Mouse (Mus musculus) left cerebral cortex, adult 9 months (tissue): Measurements from ENCODE around the gene Nck2.

Source experiments
- DNase-seq, 2 experiments: peaks; one replicate each; pipeline ENCODE4 v3.0.0; 2022; ENCODE audit warnings: low spot score in 2 of 2

Nck2 gene

GRCm38 (mm10) chr1:43433853-43434252 lies 10.5 kb upstream of the Nck2 start:
- DNase-seq = no peak

GRCm38 (mm10) chr1:43436554-43436953 lies 7.8 kb upstream of the Nck2 start:
- no peak for DNase-seq

- DNase-seq = no peak
These were observed 5.1 kb upstream of the Nck2 start for GRCm38 (mm10) chr1:43439261-43439660.

GRCm38 (mm10) chr1:43442568-43442967 lies 1.8 kb upstream of the Nck2 start:
- DNase-seq = no peak

- peak in 1 of 2 experiments; percentile 59 for DNase-seq
These were observed 1.1 kb downstream of the Nck2 start for GRCm38 (mm10) chr1:43445170-43446088.

- DNase-seq = no peak
These were observed 1.7 kb downstream of the Nck2 start for GRCm38 (mm10) chr1:43446089-43446533.

- DNase-seq = no peak
These were observed 2.6 kb downstream of the Nck2 start for GRCm38 (mm10) chr1:43446731-43447601.

GRCm38 (mm10) chr1:43447602-43448287 lies 3.4 kb downstream of the Nck2 start:
- no peak for DNase-seq

GRCm38 (mm10) chr1:43450811-43451210 lies 6.4 kb downstream of the Nck2 start:
- DNase-seq = no peak

GRCm38 (mm10) chr1:43453683-43454082 lies 9.3 kb downstream of the Nck2 start:
- no peak for DNase-seq

GRCm38 (mm10) chr1:43454741-43455140 lies 10.4 kb downstream of the Nck2 start:
- DNase-seq = no peak

GRCm38 (mm10) chr1:43455196-43455595 lies 10.8 kb downstream of the Nck2 start:
- DNase-seq = no peak

- no peak for DNase-seq
These were observed 12.8 kb downstream of the Nck2 start for GRCm38 (mm10) chr1:43457012-43457766.

- DNase-seq = no peak
These were observed 16.1 kb downstream of the Nck2 start for GRCm38 (mm10) chr1:43460468-43460867.

GRCm38 (mm10) chr1:43462666-43463065 lies 18.3 kb downstream of the Nck2 start:
- no peak for DNase-seq

- peak in 1 of 2 experiments; percentile 70 for DNase-seq
These were observed 19.7 kb downstream of the Nck2 start for GRCm38 (mm10) chr1:43463941-43464682.

- DNase-seq = no peak
These were observed 20.6 kb downstream of the Nck2 start for GRCm38 (mm10) chr1:43464976-43465375.

GRCm38 (mm10) chr1:43465957-43466624 lies 21.7 kb downstream of the Nck2 start:
- DNase-seq = no peak

GRCm38 (mm10) chr1:43467656-43468055 lies 23.3 kb downstream of the Nck2 start:
- DNase-seq = peak in 1 of 2 experiments; percentile 48

GRCm38 (mm10) chr1:43468207-43468606 lies 23.8 kb downstream of the Nck2 start:
- no peak for DNase-seq
